Mouse (Mus musculus): ENCODE data around the gene Fads6.

Fads6 gene

DNA sequence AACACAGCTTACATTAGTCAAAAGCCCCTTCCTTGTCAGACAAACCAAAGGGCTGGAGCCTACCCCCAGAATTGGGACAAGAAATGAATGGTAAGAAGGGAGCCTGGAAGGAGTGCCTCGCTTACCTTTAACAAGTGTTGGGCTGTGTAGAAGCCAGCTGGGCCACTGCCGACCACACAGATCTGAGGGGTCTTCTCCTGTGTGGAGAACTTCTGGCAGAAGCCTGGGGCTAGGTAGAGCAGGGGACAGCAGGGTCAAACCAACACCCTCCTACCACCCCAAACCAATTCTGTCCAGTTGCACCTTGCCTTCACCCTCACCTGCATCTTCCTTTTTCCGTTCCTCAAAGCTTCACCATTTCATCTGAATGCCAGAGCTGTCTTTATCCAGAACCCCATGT is 21.5 kb downstream of the Fads6 start:
- no peak for DNase-seq (ENCODE audit: low read depth)

DNA sequence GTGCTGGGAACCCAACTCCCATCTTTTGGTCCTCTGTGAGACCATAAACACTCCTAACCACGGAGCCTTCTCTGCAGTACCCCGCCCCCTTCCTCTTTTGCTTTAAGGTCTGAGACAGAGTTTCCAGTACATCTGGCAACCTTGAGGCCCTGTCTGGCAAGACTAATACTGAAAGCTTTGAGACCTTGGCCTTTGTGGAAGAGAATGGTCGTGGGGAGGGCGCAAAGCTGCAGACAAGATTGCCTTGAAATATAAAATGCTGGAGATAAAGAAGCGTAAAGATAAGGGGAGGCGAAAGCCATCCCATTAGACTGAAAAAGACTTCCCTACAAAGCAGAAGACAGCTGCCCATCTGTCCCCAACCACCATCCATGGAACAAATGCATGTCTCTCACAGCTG is 22.0 kb downstream of the Fads6 start:
- peak; percentile 28 for DNase-seq (ENCODE audit: low read depth)

DNA sequence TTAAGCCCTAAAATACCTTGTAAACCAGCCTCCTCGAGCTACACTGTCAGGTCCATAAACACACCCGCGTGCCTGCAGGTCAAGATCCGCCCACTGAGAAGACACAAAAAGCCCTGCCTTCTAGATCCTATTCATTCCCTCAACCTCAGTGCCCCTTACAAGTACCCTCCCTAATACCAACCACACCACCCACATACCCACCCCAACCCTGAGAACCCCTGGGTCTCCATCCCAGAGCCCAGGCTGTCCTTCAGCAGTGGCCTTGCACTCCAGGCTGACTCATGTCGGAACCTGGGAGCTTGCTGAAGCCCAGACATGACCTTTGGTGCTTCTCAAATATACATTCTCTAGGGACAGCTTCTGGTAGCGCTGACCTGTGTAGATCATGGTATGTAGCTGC is 22.7 kb downstream of the Fads6 start:
- no peak for DNase-seq (ENCODE audit: low read depth)

DNA sequence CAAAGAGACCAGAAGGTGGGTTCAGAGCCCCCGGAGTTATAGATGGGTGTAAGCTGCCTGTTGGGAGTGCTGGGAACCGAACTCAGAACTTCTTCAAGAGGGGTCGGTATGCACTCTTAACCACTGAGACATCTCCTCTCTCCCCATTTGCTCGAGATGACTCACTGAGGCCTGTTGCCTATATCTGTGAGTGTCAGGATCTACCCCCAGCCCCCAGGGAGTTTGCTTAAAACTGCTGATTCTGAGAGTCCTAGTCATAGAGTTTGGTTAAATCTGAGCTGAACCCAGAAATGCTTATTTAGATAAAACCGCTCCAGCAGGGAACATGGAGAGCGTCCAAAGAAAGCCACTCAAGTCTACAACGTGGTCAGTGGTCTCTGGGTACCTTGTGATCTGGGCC is 23.3 kb downstream of the Fads6 start:
- peak; percentile 74 for DNase-seq (ENCODE audit: low read depth)

DNA sequence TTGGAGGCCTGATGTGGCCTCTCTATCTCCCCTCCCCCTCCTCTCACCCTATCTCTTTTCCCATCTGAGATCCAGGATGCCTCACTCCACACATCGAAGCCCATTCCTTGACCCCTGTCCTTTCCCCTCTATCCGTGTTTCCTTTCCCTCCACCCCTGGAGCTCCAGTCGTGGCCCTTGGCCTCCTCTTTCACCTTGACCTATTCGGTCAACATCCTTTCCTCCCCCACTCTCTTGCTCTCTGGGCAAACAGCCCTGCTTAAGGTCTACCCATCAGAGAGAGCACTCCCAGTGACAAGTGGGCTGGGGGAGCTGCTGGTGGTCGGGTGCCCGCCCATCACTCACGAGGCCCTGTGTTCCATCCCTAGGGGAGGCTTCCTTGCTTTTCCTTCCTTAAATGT is 23.7 kb downstream of the Fads6 start:
- DNase-seq (ENCODE audit: low read depth), result no peak

DNA sequence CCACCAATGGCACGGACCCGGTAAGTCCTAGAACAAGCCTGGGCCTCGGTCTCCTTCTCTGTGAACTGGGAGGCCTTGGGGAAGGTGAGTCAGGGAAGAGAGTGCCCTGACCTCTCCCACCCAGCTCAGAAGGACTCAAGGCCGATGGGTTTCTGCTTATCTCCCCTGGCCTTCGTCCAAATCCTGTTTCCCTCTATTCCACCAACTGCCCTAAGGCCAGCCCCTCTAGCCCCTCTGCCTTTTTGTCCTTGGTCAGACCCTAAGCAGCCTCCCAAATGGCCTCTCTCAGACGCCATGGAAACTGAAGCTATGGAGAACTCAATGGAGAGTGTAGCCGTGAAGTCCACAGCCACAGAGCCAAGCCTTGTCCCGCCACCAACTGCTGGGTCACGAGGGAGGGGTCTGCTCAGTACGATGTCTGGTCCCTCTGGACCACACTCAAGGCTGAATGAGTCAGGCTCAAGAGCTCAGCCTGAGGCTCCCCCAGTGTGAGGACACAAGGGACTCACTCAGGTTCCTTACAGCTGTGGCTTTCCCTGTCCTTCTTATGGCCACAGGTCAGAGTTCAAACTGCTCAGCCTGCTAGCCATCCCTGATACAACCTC is 24.5 kb downstream of the Fads6 start:
- DNase-seq (ENCODE audit: low read depth), result no peak

DNA sequence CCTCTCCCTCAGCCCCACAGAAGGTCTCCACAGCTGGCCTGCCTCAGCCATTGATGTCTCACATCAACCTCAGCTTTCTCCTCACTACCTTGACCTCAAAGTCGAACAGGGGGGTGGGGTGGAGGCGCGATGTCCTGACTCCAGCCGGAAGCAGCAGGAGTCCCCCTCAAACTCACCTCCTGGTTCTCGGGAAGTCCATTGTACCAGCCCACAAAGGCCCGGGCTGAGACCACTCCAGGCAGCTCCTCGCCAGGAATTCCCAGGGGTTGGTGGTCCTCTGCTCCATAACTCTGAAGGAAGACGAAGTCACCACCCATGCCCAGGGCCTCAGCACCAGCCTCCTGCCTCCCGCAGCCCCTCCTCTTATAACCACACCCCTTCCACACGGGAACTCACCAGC is 26.0 kb downstream of the Fads6 start:
- no peak for DNase-seq (ENCODE audit: low read depth)

DNA sequence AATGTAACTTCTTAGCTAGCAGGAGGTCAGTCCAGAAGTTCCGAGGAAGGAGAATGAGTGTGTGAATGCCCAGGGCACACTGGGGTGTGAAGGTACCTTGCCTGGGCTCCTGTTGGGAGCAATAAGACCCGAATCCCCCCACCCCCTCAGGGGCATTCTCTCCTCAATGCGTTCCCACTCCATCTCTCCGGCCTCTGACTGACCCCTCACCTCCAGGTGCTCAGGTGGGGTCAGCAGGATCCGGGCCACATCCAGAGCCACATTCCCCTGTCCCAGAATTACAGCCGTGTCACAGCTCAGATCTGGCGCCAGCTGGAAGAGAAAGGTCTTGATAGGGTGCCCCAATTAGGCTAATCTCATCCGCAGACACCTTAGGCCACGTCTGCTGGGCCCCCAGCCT is 26.4 kb downstream of the Fads6 start:
- DNase-seq (ENCODE audit: low read depth), result no peak

DNA sequence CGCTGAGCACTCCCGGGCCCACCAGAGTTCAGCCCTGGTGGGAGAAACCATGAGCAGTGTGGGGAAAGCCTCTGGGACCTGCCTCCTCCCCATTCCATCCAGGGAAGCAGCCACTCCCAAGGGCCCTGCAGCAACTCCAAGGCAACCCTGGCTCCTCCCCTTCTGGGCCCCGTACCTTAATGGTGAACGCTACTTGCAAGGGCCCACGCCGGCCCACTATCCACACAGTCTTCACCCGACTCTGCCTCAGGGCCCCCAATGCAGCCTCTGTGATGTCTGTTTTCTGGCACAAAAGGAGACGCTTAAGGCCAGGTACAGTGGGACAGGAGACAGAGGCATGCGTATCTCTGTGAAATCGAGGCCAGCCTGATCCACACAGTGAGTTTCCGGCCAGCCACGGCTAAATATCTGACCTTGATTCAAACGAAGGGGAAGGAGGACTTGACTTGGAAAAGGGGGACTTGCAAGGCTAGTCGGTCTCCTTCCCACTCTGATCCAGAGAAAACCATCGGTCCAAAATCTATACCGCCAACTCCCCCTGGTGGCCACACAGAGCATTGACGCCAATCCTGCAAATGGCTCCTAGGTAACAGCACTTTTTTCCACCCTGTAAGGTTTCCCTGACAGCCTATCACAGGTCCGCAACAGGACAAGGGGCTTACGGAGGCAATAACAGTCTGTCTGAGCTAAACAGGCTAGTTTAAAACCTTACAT is 27.2 kb downstream of the Fads6 start:
- peak; percentile 86 for DNase-seq (ENCODE audit: low read depth)

DNA sequence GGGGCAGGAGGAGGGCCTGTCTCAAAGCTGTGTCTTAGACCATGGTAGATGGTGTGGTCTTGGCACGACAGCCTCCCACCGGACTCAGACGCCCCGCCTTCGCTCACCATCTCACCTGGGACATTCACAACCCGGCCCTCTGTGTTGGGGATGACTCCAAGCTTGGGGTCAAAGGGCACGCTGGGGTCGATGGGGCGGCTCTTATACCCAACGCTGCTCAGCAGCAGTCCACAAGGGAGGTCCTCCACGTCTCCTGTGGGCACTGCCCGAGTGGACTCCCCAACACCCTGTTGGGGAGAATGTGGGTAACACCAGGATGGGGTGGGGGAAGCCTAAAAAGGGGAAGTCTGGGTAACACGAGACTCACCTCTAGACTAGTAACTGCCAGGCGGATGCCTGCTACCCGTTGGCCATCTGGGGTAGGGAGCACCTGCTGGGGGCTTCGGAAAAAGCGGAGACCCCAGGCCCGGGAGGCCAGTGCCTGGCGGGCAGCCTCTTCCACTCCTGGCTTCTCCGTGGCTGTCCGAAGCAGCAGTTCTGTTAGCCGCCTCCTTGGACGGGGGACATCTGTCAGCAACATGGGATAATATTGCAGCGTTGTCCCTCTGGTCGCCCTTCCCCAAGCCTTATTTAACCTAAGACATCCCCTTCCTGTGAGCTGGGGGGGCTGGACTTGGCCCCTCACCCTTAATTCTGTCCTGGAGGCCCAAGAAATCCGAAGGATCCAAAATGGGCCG is 28.0 kb downstream of the Fads6 start:
- DNase-seq (ENCODE audit: low read depth), result no peak

DNA sequence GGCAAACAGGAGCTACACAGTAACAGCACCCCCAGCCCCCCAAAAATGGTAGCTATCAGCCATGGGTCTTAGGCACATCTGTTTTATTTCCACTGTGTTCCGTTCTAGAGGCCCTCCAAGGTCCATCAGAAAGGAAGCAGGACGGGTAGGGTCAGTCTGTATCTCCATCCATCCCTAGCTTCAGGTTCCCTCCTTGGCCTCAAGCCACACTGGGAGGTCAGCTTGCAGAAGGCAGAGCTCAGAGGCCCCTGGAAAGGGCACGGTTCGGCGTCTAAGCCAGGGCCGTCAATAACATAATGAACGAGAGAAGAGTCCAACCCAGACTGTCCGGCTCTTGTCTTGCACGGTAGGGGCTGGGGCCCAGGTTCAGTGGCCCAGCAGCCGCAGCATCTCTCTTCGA is 29.5 kb downstream of the Fads6 start:
- DNase-seq (ENCODE audit: low read depth), result no peak

DNA sequence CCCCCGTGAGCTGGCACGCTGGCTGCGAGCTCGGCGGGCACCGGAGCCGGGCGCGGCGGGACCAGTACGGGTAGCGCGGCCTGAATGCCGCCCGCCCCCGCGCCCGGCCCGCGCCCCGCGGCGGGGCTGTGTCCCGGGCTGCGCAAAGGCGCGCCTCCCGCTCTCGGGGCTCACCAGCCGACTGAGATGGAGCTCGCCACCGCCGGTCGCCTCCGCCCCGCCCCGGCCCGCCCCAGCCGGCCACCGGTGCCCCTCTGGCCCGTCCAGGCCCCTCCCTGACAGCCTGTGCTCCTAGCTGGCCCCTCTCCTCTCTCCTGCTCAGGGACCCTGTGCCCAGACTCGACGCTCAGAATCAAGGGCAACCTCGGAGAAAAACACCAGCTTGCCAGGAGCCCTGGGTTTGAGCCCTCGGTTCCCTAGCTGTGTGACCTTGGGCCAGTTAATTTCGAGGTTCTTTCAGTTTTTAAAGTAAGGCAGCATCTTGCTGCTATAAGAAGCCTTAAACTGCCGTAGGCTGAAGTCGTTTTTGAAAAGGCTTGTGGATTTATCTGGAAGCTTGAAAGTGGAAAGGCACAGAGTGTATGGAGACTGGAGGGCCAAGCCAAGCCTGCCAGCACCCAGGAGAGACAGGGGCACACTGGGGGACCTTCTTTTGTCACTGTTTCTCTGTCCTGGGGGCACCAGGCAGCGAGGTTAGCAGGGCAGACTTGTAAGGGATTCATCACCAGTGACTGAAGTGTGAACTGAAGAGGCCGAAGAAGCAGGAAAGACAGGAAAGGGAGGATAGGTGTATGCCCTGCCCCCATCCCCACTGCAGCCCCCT is 30.2 kb downstream of the Fads6 start, which contains the start of gene Grin2c:
TSS of gene Grin2c (minus strand) at position 183 of the 823 bp plus-strand sequence.
- no peak for DNase-seq (ENCODE audit: low read depth)

DNA sequence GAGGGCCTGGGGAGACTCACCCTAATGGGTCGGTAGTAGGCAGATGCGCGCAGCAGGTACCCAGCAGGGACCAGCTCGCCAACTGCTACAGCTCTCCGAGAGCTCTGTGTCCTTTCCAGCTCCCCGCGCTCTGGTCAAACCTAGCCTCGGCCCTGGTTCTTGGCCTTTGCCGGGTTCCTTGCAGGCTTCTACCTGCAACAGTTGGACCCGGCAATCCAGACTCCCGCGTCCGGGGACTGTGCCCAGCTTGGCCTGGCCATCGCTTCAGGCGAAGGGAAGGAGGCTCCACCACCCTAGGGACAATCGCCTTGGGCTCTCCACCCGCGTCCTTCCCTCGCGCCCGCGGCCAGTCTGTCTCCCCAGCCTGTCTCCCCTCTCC is 31.1 kb downstream of the Fads6 start:
- DNase-seq (ENCODE audit: low read depth), result no peak

DNA sequence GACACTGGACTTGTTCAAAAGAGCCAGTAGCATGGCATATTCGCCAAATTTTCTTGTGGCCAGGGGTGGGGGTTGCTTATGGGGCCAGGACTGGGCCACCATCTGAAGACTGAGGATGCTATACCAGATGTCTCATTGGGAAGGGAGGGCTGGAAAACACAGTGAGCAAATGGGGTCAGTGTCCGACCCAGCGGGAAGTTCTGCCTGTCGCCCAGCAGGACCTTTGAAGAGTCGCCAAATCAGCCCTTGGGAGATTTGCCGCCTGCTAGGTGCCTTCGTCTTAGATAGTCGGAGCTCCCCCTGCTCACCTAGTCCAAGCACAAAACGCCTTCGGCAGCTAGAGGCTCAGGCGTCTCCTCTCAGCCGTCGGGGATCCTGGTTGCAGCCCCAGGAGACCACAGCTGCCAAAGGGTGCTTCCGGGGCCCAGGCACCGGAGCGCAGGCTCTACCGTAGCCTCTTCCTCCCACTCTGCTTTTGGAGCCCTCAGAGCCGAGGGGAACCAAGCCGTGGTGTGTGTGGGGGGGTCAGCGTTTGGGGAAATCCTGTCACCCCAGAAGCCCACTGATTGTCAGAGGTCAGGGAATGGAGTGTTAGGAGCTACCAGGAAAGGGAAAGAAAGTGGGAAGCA is 31.6 kb downstream of the Fads6 start:
- DNase-seq (ENCODE audit: low read depth), result no peak

DNA sequence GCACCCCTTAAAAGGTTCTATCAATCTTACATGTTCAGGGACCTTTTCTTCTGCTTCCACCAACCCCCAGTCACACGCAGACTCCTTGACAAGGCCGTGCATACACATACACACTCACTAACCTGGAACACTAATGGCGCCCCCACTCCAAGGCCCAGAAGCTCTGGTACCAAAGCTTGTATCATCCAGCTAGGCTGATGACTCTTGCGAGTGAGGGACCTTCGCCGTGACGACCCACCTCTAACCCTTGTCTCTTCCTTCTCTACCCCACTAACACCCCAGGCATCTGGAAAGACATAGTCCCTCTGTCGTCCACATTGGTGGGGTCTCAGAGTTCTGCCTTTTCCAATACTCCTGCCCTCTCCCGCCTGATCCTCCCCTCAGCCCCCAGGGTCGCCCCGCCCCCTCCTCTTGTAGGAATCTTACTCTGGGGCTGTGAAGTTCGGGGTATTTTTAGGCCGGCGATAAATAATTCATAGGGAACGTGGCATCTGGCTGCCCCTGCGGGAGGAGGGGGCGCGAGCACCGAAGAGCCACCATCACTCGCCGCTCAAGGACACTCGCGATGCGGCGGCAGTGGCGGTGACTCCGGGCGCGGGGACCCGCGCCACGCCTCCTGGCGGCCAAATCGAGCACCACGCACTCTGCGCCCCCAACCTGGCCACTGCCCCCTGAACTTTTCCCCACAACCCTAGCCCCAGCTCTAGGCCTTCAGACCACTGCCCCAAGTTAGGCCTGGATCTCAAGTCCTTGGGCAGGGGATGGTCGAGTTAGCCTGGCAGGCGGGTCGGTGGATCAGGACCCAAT is 32.4 kb downstream of the Fads6 start:
- no peak for DNase-seq (ENCODE audit: low read depth)

DNA sequence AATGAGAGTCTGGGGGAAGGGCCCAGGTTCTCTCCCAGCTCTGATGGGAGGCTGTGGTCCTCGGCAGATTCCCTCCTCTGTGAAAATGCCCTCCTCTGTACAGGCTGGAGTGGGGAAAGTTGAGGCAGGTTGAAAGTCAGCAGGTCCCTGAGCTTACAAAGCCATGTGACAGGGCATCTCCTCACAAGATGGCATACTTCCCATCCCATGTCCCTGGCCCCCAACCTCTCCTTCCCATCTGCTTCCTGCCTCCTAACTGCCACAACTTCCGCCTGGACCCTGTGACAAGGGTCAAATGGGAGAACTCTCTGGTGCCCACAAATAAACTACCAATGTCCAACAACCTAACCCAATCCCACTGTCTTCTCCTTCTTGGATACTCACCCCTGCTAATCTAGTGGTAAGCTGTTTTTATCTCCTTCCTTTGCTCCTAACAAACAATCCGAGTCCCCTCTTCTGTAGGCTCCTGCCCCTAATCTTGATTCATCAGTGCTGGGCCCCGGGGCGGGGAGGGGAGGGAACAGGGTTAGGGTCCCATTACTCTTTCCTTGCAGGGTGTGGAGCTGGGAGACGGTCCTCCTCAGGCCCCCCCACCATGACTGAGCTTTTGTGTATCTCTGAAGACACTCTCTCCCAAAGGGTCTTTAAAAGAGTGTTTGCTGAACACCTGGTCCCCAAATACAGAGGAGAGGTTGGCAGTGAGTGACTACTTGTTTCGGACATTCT is 33.2 kb downstream of the Fads6 start:
- DNase-seq (ENCODE audit: low read depth), result no peak

DNA sequence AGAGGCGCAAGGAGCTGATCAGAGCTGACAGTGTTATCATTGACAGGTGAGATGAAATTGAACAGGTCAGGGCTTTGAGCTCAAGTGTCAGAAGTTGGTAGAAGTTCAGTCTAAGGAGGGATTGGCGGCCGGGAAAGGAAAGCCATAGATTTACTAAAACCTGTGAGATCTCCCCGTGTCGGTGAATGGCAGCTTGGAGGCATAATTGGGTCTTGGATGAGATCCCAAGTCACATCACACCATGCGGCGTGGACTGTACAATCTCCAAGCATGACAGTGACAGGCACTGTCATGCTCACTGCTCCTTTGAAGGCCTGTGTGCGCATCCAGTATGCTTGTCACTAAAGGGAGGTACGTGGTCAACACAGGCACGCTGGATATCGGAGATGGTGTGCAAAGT is 34.5 kb downstream of the Fads6 start:
- DNase-seq (ENCODE audit: low read depth), result no peak

DNA sequence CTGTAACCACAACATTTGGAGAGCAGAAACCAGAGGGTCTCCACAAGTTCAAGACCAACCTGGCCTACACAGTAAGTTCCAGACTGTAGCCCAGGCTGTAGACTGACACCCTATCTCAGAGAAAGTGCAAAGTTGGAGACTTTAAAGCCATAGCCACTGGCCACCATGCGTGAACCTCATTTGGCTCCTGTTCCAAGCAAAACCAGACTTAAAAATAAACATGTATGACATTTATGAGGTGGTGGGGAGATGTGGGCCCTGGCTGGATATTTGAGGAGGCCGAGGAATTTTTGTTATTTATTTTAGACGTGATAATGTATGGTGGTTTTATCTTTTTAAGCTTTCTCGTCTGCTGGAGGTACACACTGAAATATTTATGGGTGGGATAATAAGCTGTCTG is 38.3 kb downstream of the Fads6 start:
- no peak for DNase-seq (ENCODE audit: low read depth)

DNA sequence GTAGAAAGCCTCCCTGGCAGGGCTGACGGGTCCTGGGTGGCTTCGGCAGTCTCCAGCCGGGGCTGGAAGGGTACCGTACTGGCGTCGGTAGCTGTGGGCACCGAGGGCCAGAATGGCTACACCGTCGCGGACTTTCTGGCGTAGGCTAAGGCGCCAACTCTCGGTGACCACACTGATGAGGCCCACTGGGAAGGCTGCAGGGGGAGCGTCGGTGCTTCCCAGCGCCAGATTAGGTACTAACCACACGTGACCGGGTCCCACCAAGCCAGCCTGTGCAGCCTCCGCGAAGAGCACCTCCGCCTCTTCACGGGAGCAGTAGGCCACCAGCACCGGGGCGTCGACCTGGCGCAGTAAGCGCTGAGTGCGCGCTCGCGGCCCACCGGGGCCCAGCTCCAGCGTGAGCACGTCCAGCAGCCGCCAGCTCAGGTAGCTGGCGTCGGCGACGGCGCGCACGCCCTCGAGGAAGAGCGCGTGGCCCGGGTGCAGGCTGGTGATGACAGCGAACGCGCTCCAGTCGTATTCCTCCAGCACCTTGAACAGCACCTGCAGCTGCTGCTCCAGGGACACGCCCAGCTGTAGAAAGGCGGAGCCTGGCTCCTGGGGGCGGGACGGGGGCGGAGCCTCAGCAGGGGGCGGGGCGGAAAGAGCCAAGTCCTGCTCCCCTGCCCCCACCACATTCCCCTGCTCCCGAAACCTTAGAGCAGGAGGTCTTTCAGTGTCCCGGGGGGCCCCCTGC is 39.5 kb downstream of the Fads6 start:
- DNase-seq (ENCODE audit: low read depth), result no peak

DNA sequence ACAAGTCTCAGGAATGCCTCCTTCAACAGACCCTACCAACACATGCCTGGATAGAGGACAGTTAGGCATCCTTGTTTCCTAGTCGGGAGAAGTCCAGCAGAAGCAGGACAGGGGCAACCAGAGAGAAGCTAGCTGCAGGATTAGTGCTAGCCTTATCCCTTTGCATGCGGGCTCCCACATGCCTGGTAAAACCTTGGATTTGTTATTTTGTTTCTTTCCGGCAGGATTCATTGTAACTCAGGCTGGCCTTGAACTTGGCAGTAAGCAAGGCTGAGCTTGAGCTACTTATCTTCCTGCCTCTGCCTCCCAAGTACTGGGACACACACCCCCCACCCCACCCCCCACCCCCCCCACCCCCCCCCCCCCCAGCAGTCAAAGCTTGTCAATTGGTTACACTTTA is 46.2 kb downstream of the Fads6 start:
- DNase-seq (ENCODE audit: low read depth), result no peak
